Mouse (Mus musculus): ENCODE data around the gene Myo18a. TPM values are rescaled to one million over a fixed set of nuclear protein-coding genes. Genes with fewer than 3 reads are reported as not detected.

Gene Myo18a
- total RNA-seq, 2 experiments from 2014 or later = 159 to 173 TPM

DNA sequence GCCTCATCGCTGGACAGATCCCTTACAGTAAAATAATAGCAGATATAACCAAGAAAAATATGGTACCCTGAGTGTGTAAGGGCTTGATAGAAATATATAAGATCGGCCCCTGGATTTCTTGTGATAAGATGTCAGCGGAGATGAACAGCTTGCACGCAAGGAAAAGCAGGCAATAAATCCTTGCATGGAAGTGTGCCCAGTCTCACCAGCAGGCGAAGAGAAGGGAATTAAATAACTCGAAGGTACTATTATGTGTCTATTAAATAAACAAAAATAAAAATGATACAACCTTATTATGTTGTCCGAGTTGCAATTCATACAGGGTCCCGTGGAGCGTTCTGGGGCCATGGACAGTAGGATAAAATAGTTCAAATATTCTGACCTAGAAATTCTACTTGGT, 133.0 kb downstream of the Myo18a start:
- DNase-seq (ENCODE audit: low spot score in 2 of 2) = no peak

DNA sequence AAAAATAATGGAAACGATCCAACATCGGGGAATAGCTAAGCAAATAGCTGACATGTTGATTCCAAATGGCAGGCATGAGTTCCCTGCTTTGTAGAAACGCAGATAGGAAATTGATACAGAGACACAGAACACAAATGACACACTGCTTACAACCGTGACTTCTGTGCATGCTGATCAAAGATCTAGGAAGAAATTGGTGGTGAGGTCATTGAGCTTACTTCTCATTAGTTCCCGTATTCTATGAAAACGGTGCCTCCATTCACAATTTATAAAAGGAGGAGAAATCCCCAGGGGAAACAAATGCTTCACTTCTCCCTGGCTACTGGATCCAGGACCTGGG, 133.4 kb downstream of the Myo18a start:
- no peak for DNase-seq (ENCODE audit: low spot score in 2 of 2)

DNA sequence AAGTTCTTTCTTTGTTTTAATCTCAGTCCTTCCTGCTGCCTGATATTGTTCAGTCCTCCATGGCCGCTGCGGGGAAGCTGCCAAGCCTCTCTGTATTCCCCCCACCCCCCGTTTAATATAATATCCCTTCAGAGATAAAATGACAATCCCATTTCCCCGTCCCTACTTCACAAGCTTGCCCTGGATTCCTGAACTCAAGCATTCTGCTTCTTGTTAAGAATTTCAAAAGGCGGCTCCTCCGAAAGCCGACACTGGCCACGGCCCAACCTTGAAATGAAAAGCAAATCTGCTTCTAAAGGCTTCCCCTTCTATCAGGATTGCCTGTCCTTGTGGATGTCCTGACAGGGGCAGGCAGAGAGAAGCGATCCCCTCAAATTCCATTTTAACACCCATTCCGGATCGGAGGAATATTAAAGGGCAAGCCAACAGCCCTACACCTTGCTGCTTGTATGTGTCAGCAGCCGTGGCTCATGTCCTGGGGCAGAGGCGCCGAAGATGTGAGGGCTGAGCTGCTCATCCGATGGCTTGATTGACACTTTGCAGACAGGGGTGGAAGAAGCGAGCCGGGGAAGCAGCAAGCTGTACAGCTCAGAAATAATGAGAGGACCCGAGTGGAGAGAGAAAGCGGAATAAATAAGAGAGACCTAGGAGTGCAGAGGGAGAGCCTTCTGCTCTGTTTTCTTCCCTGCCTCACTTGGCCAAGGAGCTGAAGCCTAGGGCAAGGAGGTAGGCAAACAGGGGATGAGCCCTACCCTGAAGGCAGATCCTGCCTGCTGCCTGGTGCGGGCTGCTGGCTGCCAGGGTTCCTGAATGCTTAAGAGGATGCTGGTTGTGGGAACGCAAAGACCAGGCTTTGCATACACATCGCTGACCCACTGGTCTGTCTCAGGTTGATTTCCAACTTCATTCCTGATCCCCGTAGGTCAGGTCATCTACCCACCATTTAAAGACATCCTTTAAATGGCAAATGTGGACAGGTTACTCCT, 134.1 kb downstream of the Myo18a start:
- DNase-seq (ENCODE audit: low spot score in 2 of 2) = no peak

DNA sequence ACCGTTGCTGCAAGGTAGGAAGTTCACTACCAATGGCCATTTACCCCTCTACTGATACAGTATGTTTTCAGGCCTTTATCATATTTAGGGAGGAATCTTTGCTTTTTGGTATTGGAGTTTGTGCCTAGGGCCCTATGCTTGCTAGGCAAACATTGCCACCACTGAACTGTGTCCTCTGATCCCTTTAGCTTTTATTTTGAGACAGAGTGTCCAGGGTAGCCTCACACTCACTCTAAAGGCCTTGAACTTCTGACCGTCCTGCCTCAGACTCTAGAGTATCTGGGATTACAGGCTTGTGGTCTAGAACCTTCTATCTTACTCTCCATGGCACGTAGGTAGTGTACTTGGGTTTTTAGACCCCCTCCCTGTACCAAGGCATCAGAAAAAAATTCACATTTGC, 137.1 kb downstream of the Myo18a start:
- no peak for DNase-seq (ENCODE audit: low spot score in 2 of 2)

DNA sequence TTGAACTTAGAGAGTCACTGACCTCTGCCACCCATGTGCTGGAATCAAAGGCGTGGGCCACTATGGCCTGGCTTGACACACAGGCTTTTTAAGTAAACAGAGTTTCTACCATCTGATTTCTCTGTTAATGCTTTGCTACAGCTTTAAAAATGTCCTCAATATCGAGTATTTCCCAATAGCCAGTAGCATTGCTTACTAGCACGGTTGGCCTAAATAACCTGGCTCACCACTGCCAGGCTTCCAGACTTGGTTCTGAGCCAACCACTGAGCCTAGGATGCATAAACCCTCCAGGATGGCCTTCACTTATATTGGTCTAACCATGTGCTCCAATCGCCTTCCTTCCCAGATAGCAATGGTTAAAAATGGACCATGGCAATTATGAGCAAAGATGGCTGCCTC, 137.7 kb downstream of the Myo18a start:
- DNase-seq (ENCODE audit: low spot score in 2 of 2) = no peak

DNA sequence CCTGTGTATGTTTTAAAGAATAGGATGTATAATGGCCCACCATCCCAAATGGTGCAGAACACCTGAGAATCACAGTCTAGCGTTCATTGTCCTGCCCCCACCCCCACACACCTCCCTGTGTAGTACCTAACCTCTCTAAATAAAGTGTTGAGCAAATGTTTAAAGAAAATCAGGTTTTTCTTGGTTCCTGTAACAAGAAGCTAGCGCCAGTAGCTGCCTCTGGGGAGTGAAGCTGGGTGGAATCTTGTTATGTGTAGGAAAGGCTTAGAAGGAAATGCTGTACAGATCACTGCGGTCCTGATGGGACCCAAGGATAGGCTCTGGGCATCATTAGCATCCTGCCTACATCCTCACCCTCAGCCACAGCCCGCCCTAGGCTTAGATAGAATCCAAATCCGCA, 138.3 kb downstream of the Myo18a start:
- no peak for DNase-seq (ENCODE audit: low spot score in 2 of 2)

DNA sequence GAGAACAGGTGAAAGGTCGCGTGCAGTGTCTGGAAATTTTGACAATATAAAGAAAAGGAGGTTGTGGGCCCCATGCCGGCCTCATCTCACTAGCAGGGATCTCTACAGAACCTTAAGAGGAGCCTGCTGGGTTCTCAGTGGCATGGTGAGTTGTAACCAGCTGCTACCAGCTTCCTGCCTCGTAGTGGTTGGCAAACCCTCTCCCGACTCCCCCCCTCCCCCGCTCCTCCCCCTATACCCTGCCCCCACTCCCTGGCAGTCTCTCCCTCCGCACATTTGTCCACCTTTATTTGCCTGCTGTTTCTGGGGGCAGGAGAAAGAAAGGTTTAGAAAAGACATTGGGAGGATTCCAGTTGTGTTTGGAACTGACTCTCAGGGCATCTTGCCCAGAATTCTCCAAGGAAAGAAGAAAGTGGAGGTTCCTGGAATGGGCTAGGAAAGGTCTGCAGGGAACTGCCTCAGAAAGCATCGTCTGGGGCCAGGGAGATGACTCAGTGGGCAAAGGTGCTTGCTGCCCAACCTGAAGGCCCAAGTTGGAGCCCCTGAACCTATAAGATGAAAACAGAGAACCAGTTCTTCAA, 138.8 kb downstream of the Myo18a start:
- no peak for DNase-seq (ENCODE audit: low spot score in 2 of 2)

DNA sequence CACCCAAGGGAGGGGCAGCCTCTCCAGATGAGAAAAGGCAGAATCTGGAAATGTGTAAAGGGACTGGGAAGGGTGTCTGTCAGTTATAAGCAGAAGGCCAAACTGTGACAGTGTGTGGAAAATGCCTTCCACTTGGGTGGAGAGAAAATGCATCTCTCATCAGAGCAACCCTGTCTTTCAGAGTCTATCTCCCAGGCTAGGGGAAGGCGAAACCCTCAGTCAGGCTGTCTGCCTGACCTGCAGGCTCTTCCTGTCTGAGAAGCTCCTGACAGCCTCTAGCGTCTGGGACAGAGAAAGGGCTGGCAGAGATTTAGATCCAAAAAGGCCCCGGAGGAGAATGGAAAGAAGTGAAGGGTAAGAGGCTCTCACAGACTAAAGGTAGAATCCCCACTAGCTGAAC, 140.7 kb downstream of the Myo18a start:
- no peak for DNase-seq (ENCODE audit: low spot score in 2 of 2)

DNA sequence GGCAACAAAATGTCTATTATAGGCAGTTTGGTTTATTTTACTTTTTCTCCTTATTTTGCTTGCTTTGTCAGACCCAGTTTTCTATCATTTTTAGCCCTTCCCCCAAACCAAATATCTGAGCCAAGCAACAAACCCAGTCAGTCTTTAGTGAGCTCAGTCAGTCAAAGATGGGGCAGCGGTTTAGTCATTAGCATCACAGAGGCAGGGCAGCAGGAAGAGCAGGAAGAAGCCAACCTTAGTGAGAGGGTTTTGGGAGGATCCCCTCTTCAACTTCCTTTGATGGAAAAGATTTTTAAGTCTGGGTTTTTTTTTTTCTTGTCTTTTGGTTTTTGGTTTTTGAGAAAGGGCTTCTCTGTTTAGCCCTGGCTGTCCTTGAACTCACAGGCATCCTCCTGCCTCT, 141.7 kb downstream of the Myo18a start:
- DNase-seq (ENCODE audit: low spot score in 2 of 2) = no peak

DNA sequence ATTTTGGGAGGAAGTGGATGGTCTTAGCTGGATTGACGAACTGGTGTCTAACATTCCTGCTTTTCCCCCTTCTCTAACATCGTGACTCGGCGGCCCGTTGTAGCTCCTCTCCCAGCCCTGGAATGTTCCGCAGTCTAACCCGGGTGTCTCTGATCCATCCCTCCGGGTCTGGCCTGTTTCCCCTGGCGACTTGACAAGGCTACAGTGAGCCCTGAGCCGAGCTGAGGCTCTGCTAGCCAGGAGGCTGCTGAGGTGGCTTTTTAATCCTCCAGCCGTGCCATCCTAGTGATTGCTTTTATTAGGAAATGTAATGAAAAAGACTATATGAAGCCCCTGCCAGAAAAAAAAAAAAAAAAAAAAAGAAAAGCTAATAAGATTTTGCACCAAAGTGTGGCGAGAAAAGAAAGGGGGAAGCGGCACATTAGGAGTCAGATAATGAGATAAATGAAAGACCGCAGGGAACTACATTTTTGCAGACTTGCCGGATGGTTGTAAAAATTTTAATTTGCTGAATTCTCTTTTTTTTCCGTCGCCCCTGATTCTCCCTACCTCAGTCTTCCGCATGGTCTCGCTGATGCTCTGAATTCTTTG, 143.1 kb downstream of the Myo18a start:
- peak in 1 of 2 experiments; percentile 65 for DNase-seq (ENCODE audit: low spot score in 2 of 2)

DNA sequence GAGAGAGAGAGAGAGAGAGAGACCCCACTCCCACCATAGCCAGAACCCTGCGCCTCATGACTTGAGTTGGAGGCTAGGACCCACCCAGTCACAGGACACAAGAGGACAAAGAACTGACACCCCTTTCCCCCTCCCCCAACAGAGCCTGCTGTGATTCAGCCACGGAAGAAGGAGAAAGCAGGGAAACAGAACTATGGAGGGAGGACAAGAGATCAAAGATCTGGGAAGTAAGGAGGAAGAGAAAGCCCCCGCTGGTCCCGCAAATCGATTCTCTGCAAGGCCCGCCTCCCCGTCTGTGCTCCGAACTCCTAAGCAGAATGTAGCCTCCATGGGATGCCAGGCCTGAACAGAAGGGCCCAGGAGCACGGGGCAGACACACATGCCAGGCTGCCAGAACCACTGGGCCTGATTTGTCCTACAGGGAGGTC, 143.7 kb downstream of the Myo18a start:
- DNase-seq (ENCODE audit: low spot score in 2 of 2) = no peak

DNA sequence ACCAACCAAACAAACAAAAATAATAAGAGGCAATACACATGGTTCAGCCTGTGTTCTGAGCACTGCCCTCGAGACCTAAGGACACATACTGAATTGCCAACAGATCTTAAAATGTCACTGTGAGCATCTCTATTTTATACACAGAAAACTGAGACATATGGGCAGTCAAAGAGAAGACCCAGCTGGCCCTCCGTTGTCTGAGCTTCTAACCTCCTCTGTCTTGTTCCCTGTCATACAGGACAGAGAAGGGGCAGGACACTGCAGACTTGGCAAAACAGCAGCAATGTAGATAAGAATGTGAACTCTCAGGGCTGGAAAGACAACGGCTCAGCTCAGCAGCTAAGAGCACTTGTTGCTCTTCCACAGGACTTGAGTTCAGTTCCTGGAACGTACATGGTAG, 145.4 kb downstream of the Myo18a start:
- DNase-seq (ENCODE audit: low spot score in 2 of 2) = no peak

DNA sequence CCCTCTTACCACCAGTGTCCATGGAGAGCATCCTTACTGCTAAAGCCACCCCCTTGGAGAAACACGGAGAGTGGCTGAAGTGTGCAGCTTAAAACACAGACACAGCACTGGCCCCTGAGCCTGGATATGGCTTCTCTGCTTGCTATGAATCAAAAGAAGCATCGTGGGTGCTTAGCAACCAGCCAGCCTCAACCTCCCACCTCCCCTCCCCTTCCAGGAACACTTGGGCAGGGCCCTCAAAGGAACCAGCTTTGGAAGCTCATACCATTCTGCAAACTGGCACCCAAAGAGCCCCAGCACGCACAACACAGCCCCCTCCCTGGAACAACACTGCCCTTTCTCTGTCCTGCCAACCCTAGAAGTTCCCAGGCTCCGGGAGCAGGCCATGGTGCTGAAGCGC, 146.3 kb downstream of the Myo18a start:
- no peak for DNase-seq (ENCODE audit: low spot score in 2 of 2)

DNA sequence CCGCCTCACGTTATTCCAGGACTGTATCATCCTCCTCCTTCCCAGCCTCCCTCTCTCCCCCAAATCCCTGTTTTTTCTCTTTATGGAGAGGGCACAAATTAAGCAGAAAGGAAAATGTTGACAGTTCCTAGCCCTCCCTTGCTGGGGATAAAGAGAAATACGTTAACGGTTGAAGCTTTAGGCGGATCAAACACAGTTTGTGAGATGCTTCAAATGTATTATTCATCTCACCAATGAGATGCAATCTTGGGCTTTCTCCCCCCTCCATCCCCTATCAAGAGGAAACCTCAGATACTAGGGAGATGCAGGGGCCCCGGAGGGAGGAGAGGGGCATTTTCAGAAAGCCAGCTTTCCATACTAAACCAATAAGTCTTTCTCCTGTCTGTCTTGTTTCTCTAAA, 146.7 kb downstream of the Myo18a start:
- DNase-seq (ENCODE audit: low spot score in 2 of 2) = no peak

DNA sequence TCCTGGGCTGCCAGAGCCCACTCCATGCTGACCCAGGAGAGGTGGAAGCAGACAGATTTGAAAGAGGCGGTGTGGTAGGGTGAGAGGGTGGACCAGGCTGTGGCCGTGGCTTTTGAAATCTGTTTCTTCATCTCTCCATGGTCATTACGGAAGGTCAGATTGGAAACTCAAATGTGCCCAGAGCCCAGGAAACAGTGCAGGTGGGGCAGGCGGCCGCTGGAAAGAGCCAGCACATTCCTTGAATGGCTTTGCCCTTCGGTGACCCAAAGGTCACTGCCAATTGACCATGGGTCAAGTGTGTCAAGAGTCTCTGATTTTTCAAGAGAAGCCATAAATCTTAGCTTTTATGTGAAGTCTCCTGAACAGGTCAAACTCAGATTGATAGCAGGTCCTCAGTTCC, 150.5 kb downstream of the Myo18a start:
- no peak for DNase-seq (ENCODE audit: low spot score in 2 of 2)

DNA sequence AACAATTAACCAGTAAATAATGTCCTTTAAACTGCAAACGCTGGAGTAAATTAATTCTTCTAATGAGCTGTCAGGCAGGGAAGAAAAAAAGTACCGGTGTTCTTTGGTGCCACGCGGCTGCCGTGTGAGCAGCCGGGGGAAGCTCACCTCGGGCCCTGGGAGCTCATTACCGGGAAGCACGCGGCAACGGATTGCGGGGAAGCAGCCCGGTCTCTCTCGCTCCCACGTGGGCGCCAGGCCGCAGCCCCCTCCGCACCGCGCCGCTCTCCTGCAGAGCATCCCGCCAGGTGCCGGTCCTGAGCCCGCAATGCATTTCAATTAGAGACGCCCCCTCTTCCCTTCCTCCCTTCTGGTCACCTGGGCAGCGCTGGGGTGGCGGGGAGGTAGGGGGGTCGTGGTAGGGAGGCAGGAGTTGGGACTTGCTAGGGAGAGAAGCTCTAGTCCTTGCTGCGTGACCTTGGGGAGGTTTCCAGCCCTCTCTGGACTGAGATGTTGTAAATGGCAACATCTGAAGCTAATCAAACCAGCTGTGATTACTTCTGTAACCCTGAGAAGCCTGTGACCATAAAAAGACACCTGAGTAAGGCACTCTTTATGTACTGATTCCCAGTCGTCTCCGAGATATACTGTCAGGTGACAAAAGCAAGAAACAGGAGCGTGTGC, 151.7 kb downstream of the Myo18a start:
- no peak for DNase-seq (ENCODE audit: low spot score in 2 of 2)

Other genes starting within 250 kb of the Myo18a start
- 1 to 10 TPM; 1.9 to 2.4 TPM for gene Abhd15, start 248.1 kb upstream of the Myo18a start, total RNA-seq (2021)
- 1 to 10 TPM; 5.8 to 6.7 TPM for gene Trp53i13, start 247.3 kb upstream of the Myo18a start, total RNA-seq (2021)
- gene Gm10392, start 244.0 kb upstream of the Myo18a start, total RNA-seq (2021) = not detected
- 100 to 1,000 TPM; 115 to 127 TPM for gene Taok1, start 155.4 kb upstream of the Myo18a start, total RNA-seq (2021)
- gene Nufip2, start 77.1 kb upstream of the Myo18a start, total RNA-seq (2021) = 10 to 100 TPM; 78.2 to 87.1 TPM
- not detected for gene Cryba1, start 38.0 kb upstream of the Myo18a start, total RNA-seq (2021)
- gene Gm10277, start 24.5 kb downstream of the Myo18a start, total RNA-seq (2021) = not detected
- 1 to 10 TPM in 1 of 2 experiments, under 1 TPM in 1; 0.88 to 1.4 TPM for gene Pipox, start 130.8 kb downstream of the Myo18a start, total RNA-seq (2021)
- gene Sez6, start 167.6 kb downstream of the Myo18a start, total RNA-seq (2021) = 100 to 1,000 TPM; 162 to 163 TPM
- gene Phf12, start 219.5 kb downstream of the Myo18a start, total RNA-seq (2021) = 10 to 100 TPM; 43.9 to 52.6 TPM

Data from layer of hippocampus, postnatal 14 days (tissue).